Mouse (Mus musculus) liver, embryonic 14.5 days (tissue): Measurements from ENCODE around the gene P2ry2.

ENCODE experiments used
- CTCF ChIP-seq: IDR thresholded peaks from 2 replicates; pipeline ENCODE4 v1.5.1; 2016; ENCODE audit warnings: antibody characterized with exemption, low read depth, control low read depth
- EP300 ChIP-seq: IDR thresholded peaks from 2 replicates; pipeline ENCODE4 v1.6.1; 2016; ENCODE audit warnings: antibody characterized with exemption, low read depth

DNA sequence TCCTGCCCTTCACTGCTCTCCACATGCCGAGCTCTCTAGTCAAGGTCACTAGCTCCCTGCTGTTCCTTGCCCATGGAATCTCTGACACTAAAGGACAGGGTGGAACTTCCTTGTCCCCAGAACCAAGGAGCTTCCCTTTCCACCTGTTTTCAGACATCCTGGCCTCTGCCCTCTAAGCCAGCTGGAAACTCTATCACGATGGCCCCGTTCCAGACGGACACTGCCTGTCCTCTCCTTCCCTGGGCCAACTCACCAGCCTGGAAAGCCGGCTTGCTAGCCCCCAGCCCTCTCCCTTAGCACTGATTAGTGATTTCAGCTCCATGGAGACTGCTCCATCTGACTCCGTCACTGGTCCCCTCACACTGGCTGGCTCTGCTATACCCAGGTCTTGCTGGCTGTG, 10.4 kb downstream of the P2ry2 start:
- TF ChIP-seq EP300 (no peak), CTCF (no peak)
